Mouse (Mus musculus): Measurements from ENCODE around the gene Mettl21c.
"Not testable (repeated sequence)": the region's sequence is repeated elsewhere in the genome, so short reads cannot be mapped to it uniquely, and the experiment has no call there.

Gene Mettl21c

DNA sequence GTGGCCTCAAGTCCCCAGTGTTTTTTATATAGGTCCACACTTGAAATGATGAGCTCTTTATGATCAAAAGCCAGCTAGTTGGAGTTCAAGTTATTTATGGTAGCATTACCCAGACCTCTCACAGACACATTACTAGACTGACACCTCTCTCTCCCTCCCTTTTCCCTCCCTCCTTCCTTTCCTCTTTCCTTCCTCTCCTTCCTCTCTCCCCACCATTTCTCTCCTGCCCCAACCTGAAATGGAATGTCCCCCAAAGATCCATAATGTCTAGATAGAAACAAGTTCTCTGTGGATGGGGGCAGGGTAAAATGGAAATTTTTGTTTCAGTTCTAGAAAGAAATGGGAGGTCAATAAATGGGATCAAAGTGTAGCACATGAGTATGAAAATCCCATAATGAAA is at the start of gene Mettl21c:
TSS of gene Mettl21c (minus strand) at position 101 of the 400 bp plus-strand sequence.
- DNase-seq (ENCODE audit: low spot score in 2 of 2) = no peak

DNA sequence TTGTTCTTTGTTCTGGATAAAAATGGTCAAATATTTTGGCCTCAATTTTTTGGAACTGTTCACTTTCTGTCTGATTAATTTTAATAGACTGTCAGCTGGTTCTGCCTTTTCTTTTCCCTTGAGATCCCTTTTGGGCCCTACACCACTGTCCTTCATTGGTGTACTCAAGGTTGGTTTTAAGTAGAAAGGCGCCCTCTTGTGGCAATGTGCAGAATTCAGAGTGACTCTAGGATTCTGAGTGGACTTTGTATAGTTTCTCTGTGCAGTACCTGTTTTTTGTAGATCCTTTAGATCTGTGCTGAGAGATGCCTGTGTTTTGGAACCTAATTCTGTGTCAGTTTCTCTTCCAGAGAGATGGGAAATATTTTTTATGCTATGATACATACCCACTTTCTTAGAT is 44.8 kb upstream of the Mettl21c start:
- DNase-seq (ENCODE audit: low spot score in 2 of 2) = peak; percentile 18 to 39

DNA sequence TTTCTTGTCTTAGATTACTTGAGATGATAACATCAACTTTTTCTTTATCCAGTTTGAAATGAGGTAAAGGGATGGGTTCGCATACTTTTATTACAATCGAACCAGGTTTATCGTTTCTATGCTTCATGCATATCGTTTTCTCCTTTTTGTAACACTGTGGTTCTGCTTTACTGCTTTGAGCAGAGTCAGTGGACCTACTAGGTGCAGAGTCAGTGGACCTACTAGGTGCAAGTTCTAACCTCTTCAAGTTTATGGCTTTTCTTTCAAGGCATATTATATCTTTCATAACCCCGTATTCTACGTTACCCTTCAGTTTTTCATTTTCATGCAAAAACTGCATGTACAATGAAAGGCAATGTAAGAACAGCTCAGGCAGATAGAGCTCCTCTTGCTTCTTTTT is 43.6 kb upstream of the Mettl21c start:
- no peak for DNase-seq (ENCODE audit: low spot score in 2 of 2)

DNA sequence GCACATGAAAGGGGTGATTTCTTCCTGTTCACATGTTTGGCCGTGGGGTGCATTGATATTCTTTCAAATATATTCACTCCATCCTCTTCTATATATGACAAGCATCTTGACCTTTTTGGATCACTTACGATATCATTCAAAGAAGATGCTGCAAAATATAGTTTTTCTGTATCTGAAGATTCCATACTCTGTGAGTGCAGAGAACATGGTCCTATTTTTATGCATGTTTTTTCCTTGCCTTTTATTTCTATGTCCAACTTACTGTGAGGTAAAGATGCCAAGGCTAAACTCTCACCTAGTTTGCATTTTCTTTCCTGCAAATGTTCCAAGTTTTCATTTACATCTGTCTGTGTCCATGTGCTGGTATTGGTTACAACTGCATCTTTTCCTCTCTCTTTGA is 42.0 kb upstream of the Mettl21c start, which contains the start of gene Gm8251:
TSS of gene Gm8251 (minus strand) at position 101 of the 400 bp plus-strand sequence.
- no peak for DNase-seq (ENCODE audit: low spot score in 2 of 2)

DNA sequence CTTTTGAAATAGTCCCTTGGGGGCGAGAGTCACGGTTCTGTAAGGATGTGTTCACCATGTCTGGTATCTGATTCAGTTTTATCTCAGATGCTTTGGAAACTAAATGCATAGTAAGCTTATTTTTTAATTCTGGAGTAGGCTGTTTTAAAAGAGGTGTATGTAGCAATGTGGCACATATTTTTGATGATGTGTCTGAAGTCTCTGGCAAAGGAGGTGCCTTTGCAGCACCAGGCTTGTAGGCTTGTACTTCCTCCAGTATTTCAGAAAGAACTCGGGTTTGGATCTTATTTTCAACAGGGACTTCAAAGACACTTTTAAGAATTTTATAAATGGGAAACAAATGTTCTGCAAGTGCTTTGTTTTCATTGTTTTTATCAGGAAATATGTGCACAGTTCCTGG is 38.0 kb upstream of the Mettl21c start:
- no peak for DNase-seq (ENCODE audit: low spot score in 2 of 2)

DNA sequence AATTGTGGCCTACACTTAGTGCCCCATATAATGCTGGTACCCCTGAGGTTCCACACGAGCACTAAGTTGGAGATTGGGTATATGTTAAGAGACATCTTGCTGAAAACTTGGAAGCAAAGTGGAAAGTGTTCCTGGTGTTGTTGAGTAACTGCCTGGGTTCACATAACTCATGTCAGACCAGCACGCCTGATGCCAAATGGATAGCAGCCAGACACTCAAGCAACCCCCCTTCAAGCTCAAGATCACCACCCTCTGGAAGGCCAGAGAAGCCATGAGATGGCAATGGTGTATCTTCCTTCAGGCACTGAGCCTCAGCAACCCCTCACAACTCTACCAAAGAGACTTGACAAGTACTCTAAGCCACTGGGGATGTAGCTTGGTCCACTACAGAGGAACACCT is 26.7 kb upstream of the Mettl21c start:
- no peak for DNase-seq (ENCODE audit: low spot score in 2 of 2)

DNA sequence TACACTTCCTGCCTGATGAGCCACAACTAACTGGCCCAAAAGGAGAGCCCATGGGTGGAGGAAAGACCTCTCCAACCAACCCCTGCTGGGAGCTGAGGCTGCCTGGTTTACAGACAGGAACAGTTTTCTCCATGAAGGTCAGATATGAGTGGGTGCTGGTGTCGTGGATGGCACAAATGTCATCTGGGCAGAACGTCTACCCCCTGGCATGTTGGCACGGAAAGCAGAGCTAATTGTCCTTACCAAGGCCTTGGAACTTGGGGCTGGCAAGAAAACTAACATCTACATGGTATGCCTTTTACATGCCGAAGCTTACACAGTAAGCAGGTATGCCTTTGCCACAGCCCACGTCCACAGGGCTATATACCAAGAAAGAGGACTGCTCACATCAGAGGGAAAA is 25.9 kb upstream of the Mettl21c start:
- not testable (repeated sequence) for DNase-seq (ENCODE audit: low spot score in 2 of 2)

DNA sequence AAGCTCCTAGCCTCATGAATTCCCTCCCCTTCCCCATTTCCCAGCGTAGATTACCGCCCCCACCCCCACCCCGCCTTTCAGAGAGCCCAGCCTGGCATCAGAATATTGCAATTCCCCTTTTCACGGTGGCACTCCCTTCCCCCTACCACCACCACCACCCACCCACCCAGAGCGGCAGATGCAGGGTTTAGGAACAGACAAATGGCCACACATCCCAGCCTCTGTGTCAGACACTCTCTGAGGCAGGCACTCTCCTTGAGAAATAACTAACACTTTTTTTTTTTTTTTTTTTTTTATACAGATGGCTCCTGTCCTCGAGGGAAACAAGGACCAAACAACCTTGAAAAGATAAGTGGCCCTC is 22.7 kb upstream of the Mettl21c start:
- no peak for DNase-seq (ENCODE audit: low spot score in 2 of 2)

DNA sequence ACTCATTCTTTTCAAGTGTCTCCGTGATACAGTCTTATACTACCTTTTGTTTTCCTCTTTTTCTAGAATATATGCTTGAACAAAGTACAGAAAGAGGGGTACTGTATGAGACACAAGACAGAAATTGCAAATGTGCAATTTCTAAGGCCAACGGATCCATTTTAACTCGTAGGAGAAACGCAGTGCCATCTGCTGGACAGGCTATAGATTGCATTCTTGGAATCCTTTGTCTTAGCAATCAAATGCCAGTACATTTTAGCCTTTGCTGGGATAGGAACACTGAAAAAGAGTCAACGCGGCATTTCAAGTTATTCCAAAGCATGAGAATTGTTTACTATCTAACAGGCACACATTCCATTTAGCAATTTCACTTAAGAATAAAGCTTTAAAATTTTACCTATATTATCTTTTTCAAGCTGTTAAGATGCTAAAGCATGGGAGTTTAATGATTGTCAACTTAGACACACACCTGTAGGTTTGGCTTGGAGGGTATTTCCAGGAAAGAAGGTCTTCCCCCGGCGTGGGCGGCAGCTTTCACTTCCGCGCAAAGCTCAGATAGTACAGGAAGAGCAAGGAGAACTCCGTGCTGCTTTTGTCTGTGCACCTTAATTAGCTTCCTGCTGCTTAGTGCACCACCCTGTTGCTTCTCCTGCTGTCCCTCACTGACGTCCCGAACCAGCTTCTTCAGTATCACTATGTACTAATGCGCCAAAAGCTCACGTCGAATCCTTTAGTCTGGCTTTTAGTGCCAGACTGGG is 22.1 kb upstream of the Mettl21c start:
- DNase-seq (ENCODE audit: low spot score in 2 of 2) = peak in 1 of 2 experiments; percentile 48

DNA sequence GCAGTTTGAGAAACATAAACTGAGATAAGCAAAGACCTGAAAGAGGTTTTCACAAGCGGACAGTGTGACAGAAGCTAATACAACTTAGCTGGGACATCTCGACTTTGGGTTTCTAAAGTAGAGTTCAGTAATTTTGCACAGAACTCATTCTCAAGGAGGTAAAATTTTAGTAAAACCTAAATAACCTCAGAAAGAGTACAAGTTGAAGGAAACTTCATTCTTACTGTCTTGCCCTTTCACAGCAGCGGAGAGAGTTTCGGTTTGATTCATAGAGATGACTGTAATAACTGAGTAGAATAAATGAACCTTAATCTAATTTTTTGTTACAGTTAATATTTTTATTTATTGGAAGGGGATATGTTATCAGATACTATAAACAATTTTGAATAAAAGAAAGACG is 13.1 kb upstream of the Mettl21c start:
- DNase-seq (ENCODE audit: low spot score in 2 of 2) = no peak

DNA sequence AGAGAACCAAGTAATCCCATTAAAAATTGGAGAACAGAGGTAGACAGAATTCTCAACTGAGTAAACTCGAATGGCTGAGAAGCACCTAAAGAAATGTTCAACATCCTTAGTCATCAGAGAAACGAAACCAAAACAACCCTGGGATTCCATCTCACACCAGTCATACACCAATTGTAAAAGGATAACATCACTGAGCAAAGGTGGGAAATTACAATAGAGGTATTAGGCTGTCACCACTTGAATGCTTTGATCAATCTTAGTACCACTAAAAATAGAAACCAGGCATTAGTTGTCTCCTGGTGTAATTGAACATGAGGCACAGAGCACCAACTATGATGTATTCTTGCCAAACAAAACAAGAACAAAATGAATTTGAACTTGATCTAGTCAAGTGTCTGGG is 12.4 kb upstream of the Mettl21c start:
- no peak for DNase-seq (ENCODE audit: low spot score in 2 of 2)

DNA sequence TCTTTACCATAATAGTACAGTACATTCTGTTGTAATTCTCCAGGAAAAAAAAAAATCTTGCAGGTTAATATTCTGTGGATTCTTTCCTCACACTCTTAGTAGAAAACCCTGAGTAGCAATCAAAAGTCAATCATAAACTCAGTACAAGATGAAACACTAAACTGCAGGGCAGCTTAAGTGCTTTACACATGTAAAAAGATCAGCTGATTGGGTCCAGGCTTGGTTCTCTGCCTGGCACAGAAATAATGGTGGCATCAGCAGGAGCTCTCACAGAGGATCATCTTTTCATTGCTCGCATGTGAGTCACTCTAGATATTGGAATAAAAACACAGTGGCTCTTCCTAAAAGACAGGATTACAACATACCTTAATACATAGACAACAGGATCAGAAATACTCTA is 7.8 kb upstream of the Mettl21c start:
- no peak for DNase-seq (ENCODE audit: low spot score in 2 of 2)

DNA sequence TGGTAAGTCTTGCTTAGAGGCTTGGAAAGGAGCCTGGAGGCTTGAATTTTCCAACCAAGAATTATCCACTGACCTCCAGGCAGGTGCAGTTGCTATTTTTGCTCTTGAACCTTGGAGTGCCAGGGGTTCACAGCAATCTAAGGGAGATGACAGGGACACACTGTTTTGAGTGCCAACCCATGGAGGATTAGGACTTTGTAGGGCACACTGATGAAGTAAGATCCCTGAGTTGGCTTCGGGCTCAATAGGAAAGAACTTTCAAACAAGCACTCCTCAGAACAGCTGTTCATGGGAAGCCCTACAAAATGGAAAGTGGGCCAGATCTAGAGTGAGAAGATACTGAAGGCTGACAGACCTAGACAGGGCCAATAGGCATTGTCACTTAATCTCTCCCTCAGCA is 2.8 kb upstream of the Mettl21c start:
- DNase-seq (ENCODE audit: low spot score in 2 of 2) = no peak

DNA sequence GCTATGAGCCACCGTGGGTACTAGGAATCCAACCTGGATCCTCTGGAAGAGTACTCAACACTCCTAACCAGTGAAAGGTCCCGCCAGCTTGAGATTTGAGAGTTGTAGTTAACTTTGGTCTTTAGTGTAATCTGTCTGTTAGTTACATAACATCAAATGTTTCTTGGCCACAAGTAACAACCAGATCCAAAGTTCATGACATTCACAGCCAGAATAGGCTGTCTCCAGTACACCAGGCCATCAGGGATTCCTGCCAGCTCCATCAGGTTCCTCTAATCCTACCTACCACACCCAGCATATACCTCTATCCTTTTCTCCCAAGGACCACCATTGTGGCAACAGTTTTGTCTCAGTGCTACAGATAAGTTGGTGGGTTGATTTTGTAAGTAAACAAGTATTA is 4.3 kb downstream of the Mettl21c start:
- no peak for DNase-seq (ENCODE audit: low spot score in 2 of 2)

DNA sequence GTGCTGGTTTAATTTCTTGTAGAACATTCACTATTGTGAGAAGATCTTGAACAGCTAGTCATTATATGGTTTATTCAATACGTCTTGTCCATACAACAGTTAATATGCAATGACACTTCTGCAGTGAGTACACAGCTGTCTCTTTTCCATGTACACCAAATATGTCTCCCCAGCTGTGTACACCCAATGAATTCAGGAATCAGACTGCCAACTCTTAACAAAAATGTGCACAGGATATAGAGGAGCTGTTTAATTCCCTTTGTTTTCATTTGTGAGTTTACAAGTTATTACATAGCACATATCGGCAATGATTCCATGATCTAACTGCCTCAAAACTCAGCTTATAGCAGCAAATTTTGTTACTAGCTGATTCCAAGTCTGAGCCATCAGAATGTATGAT is 15.3 kb downstream of the Mettl21c start:
- DNase-seq (ENCODE audit: low spot score in 2 of 2) = no peak

DNA sequence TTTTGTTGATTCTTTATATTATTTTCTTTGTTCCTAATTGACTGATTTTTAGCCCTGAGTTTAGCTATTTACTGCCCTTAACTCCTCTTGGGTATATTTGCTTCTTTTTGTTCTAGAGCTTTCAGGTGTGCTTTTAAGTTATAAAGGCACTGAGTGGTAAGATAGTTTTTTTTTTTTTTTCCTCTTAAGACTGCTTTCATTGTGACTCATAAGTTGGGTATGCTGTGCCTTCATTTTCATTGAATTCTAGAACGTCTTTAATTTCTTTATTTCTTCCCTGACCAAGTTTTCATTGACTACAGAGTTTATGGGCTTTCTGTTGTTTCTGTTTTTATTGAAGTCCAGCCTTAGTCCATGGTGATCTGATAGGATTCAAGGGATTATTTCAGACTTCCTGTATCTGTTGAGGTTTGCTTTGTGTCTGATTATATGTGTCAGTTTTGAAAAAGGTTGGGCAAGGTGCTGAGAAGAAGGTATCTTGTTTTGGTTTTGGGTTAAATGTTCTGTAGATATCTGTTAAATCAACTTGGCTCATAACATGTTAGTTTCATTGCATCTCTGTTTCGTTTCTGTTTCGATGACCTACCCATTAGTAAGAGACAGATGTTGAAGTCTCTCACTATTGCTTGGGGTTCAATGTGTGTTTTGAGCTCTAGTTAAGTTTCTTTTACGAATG is 22.8 kb downstream of the Mettl21c start:
- no peak for DNase-seq (ENCODE audit: low spot score in 2 of 2)

DNA sequence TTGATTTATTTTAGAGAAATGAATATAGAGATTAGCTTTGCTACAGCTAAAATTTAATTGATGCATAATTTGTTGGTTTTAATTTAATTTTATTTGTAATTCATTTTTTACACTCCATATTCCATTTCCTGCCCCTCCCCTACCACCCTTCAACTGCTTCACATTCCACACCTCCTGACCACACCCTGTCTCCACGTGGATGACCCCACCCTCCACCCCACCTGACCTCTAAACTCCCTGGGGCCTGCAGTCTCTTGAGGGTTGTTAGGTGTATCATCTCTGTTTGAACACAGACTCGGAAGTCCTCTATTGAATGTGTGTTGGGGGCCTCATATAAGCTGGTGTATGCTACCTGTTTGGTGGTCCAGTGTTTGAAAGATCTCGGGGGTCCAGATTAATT is 48.7 kb downstream of the Mettl21c start:
- DNase-seq (ENCODE audit: low spot score in 2 of 2) = no peak

DNA sequence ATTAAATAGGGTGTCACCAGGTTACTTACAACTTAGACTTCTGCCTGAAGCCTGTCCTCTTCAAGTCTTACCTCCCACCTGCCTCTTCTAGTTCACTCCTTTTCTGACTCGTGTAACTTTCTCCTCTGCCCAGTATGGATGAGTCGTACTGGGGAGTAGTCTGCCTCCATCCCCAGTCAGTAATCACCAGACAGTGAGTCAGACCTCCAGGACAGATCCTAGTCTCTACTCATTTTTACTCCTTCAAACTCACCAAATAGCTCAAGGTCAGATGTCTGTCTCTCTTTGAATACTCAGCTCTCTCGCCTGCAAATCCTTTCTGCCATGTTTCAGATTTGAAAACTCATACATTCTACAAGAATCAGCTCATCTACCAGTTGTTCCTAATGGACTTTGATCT is 50.5 kb downstream of the Mettl21c start:
- DNase-seq (ENCODE audit: low spot score in 2 of 2) = no peak

DNA sequence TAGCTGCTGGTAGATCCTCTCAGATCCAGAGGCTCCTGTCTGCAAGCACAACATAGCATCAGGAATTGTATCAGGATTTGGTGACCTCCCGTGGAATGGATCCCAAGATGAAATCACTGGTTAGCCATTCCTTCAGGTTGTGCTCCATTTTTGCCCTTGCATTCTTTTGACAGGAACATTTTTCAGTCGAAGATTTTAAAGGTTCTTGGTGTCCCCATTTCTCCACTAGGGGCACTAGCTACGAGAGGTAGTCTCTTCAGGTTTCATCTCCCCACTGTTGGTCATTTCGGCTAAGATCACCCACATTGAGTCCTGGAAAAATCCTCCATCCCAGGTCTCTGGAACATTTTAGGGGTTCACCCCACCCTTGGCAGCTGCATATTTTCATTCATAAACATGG is 53.1 kb downstream of the Mettl21c start:
- no peak for DNase-seq (ENCODE audit: low spot score in 2 of 2)

DNA sequence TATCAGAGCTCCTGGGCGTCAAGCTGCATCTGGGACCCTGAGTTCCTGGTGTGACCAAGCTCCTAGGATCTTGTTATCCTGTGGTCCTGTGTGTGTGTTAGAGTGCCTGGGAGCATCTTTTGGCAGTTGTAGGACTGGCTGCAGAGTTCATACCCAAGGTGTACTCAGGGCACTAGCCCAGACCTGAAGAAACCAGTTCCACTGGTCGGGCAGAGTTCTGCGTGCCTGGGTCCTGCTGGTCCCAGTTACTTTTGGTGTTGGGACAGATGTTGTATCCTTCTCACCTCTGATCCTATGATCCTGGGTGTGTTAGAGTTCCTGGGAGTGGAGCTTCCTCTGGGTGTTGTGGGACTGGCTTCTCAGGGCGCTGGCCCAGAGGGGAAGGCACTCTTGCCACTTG is 55.5 kb downstream of the Mettl21c start:
- no peak for DNase-seq (ENCODE audit: low spot score in 2 of 2)

Measured in frontal cortex, postnatal 14 days (tissue).